Mouse (Mus musculus) heart, adult 2 months (tissue): Measurements from ENCODE around the gene Cpxm1.

Source experiments
- CTCF ChIP-seq: fragments of 200-600 bp; IDR thresholded peaks from 2 replicates; pipeline ENCODE4 v1.8.1; 2022; ENCODE audit warnings: antibody characterized with exemption, mild to moderate bottlenecking, moderate library complexity
- POLR2A ChIP-seq: fragments of 200-500 bp; IDR thresholded peaks from 2 replicates; pipeline ENCODE4 v1.6.1; 2011; ENCODE audit warnings: mild to moderate bottlenecking, low read depth, low read length, control low read depth; ENCODE audit not compliant: insufficient read depth

- TF ChIP-seq CTCF (no peak), POLR2A (no peak)
Measured at GRCm38 (mm10) chr2:130412775-130413174, 15.4 kb upstream of the Cpxm1 start.
